Mouse (Mus musculus): ENCODE results near the gene Galnt17. TPM values are rescaled to one million over a fixed set of nuclear protein-coding genes. Genes with fewer than 3 reads are reported as not detected.

The Galnt17 gene
- polyA plus RNA-seq, 1 experiment: 0.08 TPM

DNA sequence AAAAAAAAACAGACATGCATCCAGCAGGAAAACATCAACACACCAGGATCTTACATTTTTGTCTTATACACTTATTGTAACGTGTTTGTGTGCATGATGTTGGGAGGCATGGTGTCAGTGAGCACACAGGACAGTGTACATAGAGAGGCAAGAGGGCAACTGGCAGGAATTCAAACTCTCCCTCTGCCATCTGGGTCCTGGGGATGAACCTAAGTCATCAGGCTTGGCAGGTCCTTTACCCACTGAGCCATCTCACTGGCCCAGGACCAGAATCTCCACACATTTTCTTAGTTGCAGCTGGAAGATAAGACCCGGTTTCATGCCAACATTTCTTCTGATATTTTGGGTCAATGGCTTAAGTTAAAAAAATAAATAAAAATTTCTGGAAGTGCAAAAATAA, 329.4 kb downstream of the Galnt17 start:
- Histone ChIP-seq H3K79me2 (ENCODE audit: control insufficient read depth, insufficient read depth) (no peaks in the 10 kb centered on the region), H3ac (ENCODE audit: control insufficient read depth, insufficient read length) (no peak overlapping the region)

DNA sequence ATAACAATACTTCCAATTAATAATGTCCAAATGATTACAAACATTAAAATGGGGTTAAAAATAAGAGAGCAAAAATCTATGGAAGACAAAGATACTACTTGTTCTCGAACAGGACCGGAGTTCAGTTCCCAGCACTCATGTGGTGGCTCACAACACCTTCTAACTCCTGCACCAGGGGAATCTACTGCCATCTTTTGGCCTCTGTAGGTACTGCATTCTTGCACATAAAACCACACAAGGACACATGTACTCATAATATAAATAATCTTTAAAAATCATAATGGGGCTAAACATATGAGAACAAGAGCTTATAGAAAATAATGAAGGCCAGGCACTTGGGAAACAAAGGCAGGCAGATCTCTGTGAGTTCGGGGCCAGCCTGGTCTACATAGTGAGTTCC, 330.3 kb downstream of the Galnt17 start:
- H3K4me3 ChIP-seq: no peak overlapping the region
- no peak overlapping the region for H3K4me2 ChIP-seq (ENCODE audit: low read depth)
- H3ac ChIP-seq (ENCODE audit: control insufficient read depth, insufficient read length): no peak overlapping the region
- H3K79me2 ChIP-seq (ENCODE audit: control insufficient read depth, insufficient read depth): no peaks in the 10 kb centered on the region
- H3K36me3 ChIP-seq (ENCODE audit: control insufficient read depth, insufficient read depth): no peaks in the 10 kb centered on the region
- H3K27me3 ChIP-seq (ENCODE audit: control insufficient read depth, insufficient read depth, insufficient read length): no peaks in the 10 kb centered on the region
- no peak for TF ChIP-seq USF1 (IDR thresholded peaks at IDR 0.05; ENCODE audit: low read depth)
- TF ChIP-seq MYOG (IDR thresholded peaks at IDR 0.05; ENCODE audit: control insufficient read depth in 1 of 3, insufficient read depth in 1 of 3, insufficient read length in 2 of 3, low read depth in 2 of 3): no peak
- TF ChIP-seq SRF (IDR thresholded peaks at IDR 0.05; ENCODE audit: control insufficient read depth, insufficient read length, low read depth): no peak
- TF ChIP-seq MAX (IDR thresholded peaks at IDR 0.05; ENCODE audit: low read depth): no peak
- TF ChIP-seq CEBPB (IDR thresholded peaks at IDR 0.05; ENCODE audit: insufficient read depth, poor library complexity, severe bottlenecking): no peak
- TF ChIP-seq POLR2AphosphoS2 (IDR thresholded peaks at IDR 0.05; ENCODE audit: insufficient read length, low read depth): no peak
- TF ChIP-seq TCF12 (IDR thresholded peaks at IDR 0.05; ENCODE audit: insufficient read depth, poor library complexity, severe bottlenecking): no peak
- no peak for TF ChIP-seq REST (IDR thresholded peaks at IDR 0.05; ENCODE audit: insufficient read depth, insufficient read length)

More for the DNA sequence above, 329.4 kb downstream of the Galnt17 start:
- Histone ChIP-seq H3K4me2 (ENCODE audit: low read depth) (no peak overlapping the region), H3K4me3 (no peak overlapping the region), H3K36me3 (ENCODE audit: control insufficient read depth, insufficient read depth) (no peaks in the 10 kb centered on the region), H3K27me3 (ENCODE audit: control insufficient read depth, insufficient read depth, insufficient read length) (no peaks in the 10 kb centered on the region)
- no peak for TF ChIP-seq REST (IDR thresholded peaks at IDR 0.05; ENCODE audit: insufficient read depth, insufficient read length)
- no peak for TF ChIP-seq MYOG (IDR thresholded peaks at IDR 0.05; ENCODE audit: control insufficient read depth in 1 of 3, insufficient read depth in 1 of 3, insufficient read length in 2 of 3, low read depth in 2 of 3)

DNA sequence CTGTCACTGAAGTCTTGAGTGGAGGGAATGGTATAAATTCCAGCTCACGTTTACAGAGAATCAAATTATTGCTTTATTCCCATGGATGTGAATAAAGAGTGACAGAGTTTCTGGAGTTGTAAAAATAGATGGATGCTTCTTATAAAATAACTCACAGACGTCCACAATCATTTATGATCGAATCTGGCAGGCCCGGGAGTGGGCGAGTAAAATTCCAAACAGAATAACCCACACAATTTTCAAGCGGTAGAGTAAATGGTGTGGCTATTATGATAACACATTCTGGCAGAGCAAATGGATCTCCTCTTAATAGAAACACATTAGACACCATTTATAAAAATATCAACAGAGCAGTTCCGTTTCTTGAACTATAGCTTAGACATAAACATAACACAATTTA, 355.9 kb downstream of the Galnt17 start:
- H3K4me2 ChIP-seq (ENCODE audit: low read depth): no peak overlapping the region
- TF ChIP-seq POLR2AphosphoS2 (IDR thresholded peaks at IDR 0.05; ENCODE audit: insufficient read length, low read depth) (no peak), TCF12 (IDR thresholded peaks at IDR 0.05; ENCODE audit: insufficient read depth, poor library complexity, severe bottlenecking) (no peak)
- H3K36me3 ChIP-seq (ENCODE audit: control insufficient read depth, insufficient read depth): no peaks in the 10 kb centered on the region
- H3K4me3 ChIP-seq: no peak overlapping the region
- H3K27me3 ChIP-seq (ENCODE audit: control insufficient read depth, insufficient read depth, insufficient read length): no peaks in the 10 kb centered on the region
- no peak overlapping the region for H3ac ChIP-seq (ENCODE audit: control insufficient read depth, insufficient read length)
- H3K79me2 ChIP-seq (ENCODE audit: control insufficient read depth, insufficient read depth): no peaks in the 10 kb centered on the region

DNA sequence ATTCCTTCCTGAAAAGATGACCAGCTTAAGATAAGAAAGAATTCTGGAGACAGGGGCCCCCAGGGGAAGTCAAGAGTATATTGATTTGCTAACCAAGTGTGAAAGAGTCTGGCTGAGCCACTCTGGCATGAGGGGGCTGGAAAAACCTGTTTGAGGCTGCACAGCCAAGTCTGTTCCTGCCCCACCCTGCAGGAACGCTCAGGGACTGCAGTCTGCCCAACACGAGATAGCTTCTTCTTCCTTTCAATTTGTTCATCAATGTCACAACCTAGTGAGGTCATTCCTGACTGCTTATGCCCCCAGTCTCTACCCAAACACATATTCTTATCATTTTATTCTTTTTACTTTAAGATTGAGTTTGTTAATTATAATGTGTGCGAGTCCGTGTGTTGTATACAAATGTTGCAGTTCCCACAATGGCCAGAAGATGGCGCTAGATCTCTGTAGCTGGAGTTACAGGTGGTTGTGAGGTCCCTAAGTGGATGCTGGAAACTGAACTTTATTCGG, 357.4 kb downstream of the Galnt17 start:
- Histone ChIP-seq H3K4me2 (ENCODE audit: low read depth) (no peak overlapping the region), H3ac (ENCODE audit: control insufficient read depth, insufficient read length) (no peak overlapping the region), H3K4me3 (no peak overlapping the region), H3K27me3 (ENCODE audit: control insufficient read depth, insufficient read depth, insufficient read length) (no peaks in the 10 kb centered on the region), H3K79me2 (ENCODE audit: control insufficient read depth, insufficient read depth) (no peaks in the 10 kb centered on the region), H3K36me3 (ENCODE audit: control insufficient read depth, insufficient read depth) (no peaks in the 10 kb centered on the region)
- TF ChIP-seq POLR2A (IDR thresholded peaks at IDR 0.05; ENCODE audit: insufficient read length, low read depth) (no peak), SRF (IDR thresholded peaks at IDR 0.05; ENCODE audit: control insufficient read depth, insufficient read length, low read depth) (no peak), E2F4 (IDR thresholded peaks at IDR 0.05; ENCODE audit: insufficient read depth) (no peak), CEBPB (IDR thresholded peaks at IDR 0.05; ENCODE audit: insufficient read depth, poor library complexity, severe bottlenecking) (no peak), TCF12 (IDR thresholded peaks at IDR 0.05; ENCODE audit: insufficient read depth, poor library complexity, severe bottlenecking) (no peak), TCF3 (IDR thresholded peaks at IDR 0.05; ENCODE audit: insufficient read length, low read depth) (no peak), MAX (IDR thresholded peaks at IDR 0.05; ENCODE audit: low read depth) (no peak), USF1 (IDR thresholded peaks at IDR 0.05; ENCODE audit: low read depth) (no peak), MYOG (IDR thresholded peaks at IDR 0.05; ENCODE audit: control insufficient read depth in 1 of 3, insufficient read depth in 1 of 3, insufficient read length in 2 of 3, low read depth in 2 of 3) (no peak), POLR2AphosphoS2 (IDR thresholded peaks at IDR 0.05; ENCODE audit: insufficient read length, low read depth) (no peak), MYOD1 (IDR thresholded peaks at IDR 0.05; ENCODE audit: control insufficient read depth in 1 of 3, insufficient read length in 2 of 3, low read depth in 2 of 3) (no peak), REST (IDR thresholded peaks at IDR 0.05; ENCODE audit: insufficient read depth, insufficient read length) (no peak)

DNA sequence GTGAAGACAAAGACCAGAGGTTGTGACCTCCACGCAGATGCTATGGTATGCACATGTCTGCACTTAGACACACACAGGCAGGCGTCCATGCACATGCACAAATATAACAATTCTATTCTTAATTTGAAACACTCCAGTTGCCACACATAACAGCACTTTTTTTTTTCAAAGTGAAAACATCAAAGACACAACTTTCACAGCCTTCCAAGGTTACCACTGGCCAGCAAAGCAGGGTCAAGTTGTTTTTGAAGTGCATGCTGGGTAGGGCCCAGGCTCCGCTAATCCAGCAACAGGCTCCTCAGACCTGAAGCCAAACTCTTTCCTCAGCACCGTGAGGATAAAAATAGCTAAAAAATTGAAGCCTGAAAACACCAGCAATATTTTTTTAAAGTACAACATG, 357.9 kb downstream of the Galnt17 start:
- no peak overlapping the region for H3K4me2 ChIP-seq (ENCODE audit: low read depth)
- H3ac ChIP-seq (ENCODE audit: control insufficient read depth, insufficient read length): no peak overlapping the region
- H3K36me3 ChIP-seq (ENCODE audit: control insufficient read depth, insufficient read depth): no peaks in the 10 kb centered on the region
- H3K4me3 ChIP-seq: no peak overlapping the region
- H3K27me3 ChIP-seq (ENCODE audit: control insufficient read depth, insufficient read depth, insufficient read length): no peaks in the 10 kb centered on the region
- TF ChIP-seq TCF3 (IDR thresholded peaks at IDR 0.05; ENCODE audit: insufficient read length, low read depth) (no peak), MAX (IDR thresholded peaks at IDR 0.05; ENCODE audit: low read depth) (no peak), SRF (IDR thresholded peaks at IDR 0.05; ENCODE audit: control insufficient read depth, insufficient read length, low read depth) (no peak), TCF12 (IDR thresholded peaks at IDR 0.05; ENCODE audit: insufficient read depth, poor library complexity, severe bottlenecking) (no peak), E2F4 (IDR thresholded peaks at IDR 0.05; ENCODE audit: insufficient read depth) (no peak), MYOG (IDR thresholded peaks at IDR 0.05; ENCODE audit: control insufficient read depth in 1 of 3, insufficient read depth in 1 of 3, insufficient read length in 2 of 3, low read depth in 2 of 3) (no peak), POLR2AphosphoS2 (IDR thresholded peaks at IDR 0.05; ENCODE audit: insufficient read length, low read depth) (no peak), MYOD1 (IDR thresholded peaks at IDR 0.05; ENCODE audit: control insufficient read depth in 1 of 3, insufficient read length in 2 of 3, low read depth in 2 of 3) (no peak), USF1 (IDR thresholded peaks at IDR 0.05; ENCODE audit: low read depth) (no peak), POLR2A (IDR thresholded peaks at IDR 0.05; ENCODE audit: insufficient read length, low read depth) (no peak), CEBPB (IDR thresholded peaks at IDR 0.05; ENCODE audit: insufficient read depth, poor library complexity, severe bottlenecking) (no peak), REST (IDR thresholded peaks at IDR 0.05; ENCODE audit: insufficient read depth, insufficient read length) (no peak)
- H3K79me2 ChIP-seq (ENCODE audit: control insufficient read depth, insufficient read depth): no peaks in the 10 kb centered on the region

Measured in myocyte (in vitro differentiated cells).